Mouse (Mus musculus): ENCODE measurements around the gene Uvrag. TPM values are rescaled to one million over a fixed set of nuclear protein-coding genes. Genes with fewer than 3 reads are reported as not detected.

The Uvrag gene
- polyA plus RNA-seq, 1 experiment from 2014 or later, result 14.8 TPM

DNA sequence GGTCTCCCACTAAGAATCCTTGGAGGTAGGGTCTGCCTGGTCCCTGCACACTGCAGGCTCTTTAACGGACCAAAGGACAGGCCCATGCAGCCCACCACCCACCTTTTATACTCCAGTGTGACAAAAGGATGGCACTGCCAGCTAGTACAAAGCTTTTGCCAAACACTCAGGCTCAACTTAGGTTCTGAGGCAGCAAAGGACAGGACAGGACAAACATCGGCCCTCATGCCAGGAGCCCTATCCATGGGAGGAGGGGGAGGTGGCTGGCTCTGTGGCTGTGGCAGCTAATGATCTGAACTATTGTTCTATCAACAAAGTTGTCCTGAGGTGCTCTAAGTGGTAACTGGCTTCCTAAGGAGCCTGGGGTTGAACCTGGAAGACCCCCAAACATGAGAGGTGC, 18.5 kb upstream of the Uvrag start:
- no peaks in the 10 kb centered on the region for H3K9me3 ChIP-seq (replicated peaks; ENCODE audit: control insufficient read depth, low read length)
- no peak for ATAC-seq (ENCODE audit: insufficient read depth, low FRiP score)
- H3K4me2 ChIP-seq (ENCODE audit: low read depth, low read length), result no peak overlapping the region
- WGBS, result 86% methylated on average over 2 of the region's 2 CpGs
- no peak overlapping the region for H3K27ac ChIP-seq (ENCODE audit: low read length)
- no peak overlapping the region for H3K9ac ChIP-seq (ENCODE audit: low read length)
- no peak overlapping the region for H3K4me3 ChIP-seq (replicated peaks; ENCODE audit: low read length)
- no peaks in the 10 kb centered on the region for H3K36me3 ChIP-seq (ENCODE audit: control insufficient read depth, insufficient read depth, low read length)
- peaks cover 36% of the 10 kb centered on the region for H3K4me1 ChIP-seq (ENCODE audit: control insufficient read depth, insufficient read depth, low read length)
- no peaks in the 10 kb centered on the region for H3K27me3 ChIP-seq (ENCODE audit: control insufficient read depth, insufficient read depth, low read length)

DNA sequence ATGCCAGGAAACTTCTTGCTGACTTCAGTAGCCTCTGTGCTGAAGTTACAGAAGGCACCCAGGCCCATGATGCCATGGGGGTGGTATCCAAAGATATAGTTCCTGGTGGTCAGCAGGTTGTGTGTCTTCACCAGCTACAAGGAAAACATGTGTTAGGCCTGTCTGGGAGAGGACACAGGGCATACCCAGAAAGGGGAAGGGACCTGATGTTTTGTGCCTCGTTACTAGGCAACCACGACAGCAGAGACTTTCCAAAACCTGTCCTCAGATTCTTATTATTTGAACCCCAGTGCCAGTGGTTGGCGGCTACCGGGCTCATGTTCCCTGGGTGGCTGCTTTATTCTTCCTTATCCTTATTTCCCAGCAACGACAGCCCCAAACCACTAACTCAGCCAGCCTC, 18.0 kb upstream of the Uvrag start:
- Histone ChIP-seq H3K4me3 (replicated peaks; ENCODE audit: low read length) (no peak overlapping the region), H3K27ac (ENCODE audit: low read length) (no peak overlapping the region), H3K9ac (ENCODE audit: low read length) (no peak overlapping the region), H3K36me3 (ENCODE audit: control insufficient read depth, insufficient read depth, low read length) (no peaks in the 10 kb centered on the region), H3K4me2 (ENCODE audit: low read depth, low read length) (no peak overlapping the region), H3K4me1 (ENCODE audit: control insufficient read depth, insufficient read depth, low read length) (peaks cover 36% of the 10 kb centered on the region), H3K9me3 (replicated peaks; ENCODE audit: control insufficient read depth, low read length) (no peaks in the 10 kb centered on the region), H3K27me3 (ENCODE audit: control insufficient read depth, insufficient read depth, low read length) (no peaks in the 10 kb centered on the region)
- no peak for ATAC-seq (ENCODE audit: insufficient read depth, low FRiP score)
- WGBS, result 73% methylated on average over 5 of the region's 5 CpGs

DNA sequence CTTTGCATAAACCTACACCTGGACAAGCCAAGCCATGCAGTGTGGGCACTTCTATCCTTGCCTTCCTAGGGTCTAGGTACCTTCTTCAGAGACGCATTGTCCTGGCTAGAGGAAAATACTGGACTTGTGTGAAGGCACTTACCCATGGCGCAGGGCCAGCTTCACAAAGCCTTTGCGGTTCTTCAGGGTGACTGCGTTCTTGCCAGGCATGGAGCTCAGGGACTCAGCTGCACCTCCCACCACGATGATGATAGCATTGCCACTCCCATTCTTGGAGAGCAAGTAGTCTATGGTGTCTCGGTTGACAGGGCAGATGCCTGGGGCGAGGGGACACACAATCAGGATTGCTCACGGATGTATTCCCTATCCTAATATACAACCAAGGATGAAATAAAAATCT, 17.1 kb upstream of the Uvrag start:
- WGBS, result 85% methylated on average over 8 of the region's 8 CpGs
- Histone ChIP-seq H3K4me2 (ENCODE audit: low read depth, low read length) (no peak overlapping the region), H3K27me3 (ENCODE audit: control insufficient read depth, insufficient read depth, low read length) (no peaks in the 10 kb centered on the region), H3K4me3 (replicated peaks; ENCODE audit: low read length) (no peak overlapping the region), H3K36me3 (ENCODE audit: control insufficient read depth, insufficient read depth, low read length) (no peaks in the 10 kb centered on the region), H3K9me3 (replicated peaks; ENCODE audit: control insufficient read depth, low read length) (no peaks in the 10 kb centered on the region), H3K27ac (ENCODE audit: low read length) (no peak overlapping the region), H3K9ac (ENCODE audit: low read length) (no peak overlapping the region), H3K4me1 (ENCODE audit: control insufficient read depth, insufficient read depth, low read length) (peaks cover 28% of the 10 kb centered on the region)
- ATAC-seq (ENCODE audit: insufficient read depth, low FRiP score), result no peak

DNA sequence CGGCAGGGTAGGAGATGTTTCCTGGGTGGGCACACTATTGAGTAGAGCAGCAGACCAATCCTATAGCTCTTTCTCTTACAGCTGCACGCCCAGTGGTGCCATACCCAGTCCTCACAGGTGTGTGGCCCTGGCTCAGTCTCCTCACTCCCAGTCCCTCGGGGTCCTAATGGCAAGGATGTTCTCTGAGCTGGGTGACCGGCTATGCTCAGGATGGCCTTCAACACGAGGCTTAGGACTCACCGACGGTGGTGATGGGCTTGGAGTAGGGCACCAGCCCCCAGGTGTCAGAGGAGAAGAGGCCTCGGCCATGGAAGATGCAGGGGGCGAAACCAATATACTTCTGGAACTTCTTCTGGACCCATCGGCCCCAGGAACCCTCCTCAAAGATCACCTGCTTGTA, 15.8 kb upstream of the Uvrag start:
- Histone ChIP-seq H3K9me3 (replicated peaks; ENCODE audit: control insufficient read depth, low read length) (no peaks in the 10 kb centered on the region), H3K4me3 (replicated peaks; ENCODE audit: low read length) (no peak overlapping the region), H3K27ac (ENCODE audit: low read length) (no peak overlapping the region), H3K36me3 (ENCODE audit: control insufficient read depth, insufficient read depth, low read length) (no peaks in the 10 kb centered on the region), H3K4me2 (ENCODE audit: low read depth, low read length) (no peak overlapping the region), H3K27me3 (ENCODE audit: control insufficient read depth, insufficient read depth, low read length) (no peaks in the 10 kb centered on the region), H3K9ac (ENCODE audit: low read length) (no peak overlapping the region), H3K4me1 (ENCODE audit: control insufficient read depth, insufficient read depth, low read length) (peaks cover 22% of the 10 kb centered on the region)
- 84% methylated on average over 10 of the region's 10 CpGs for WGBS
- no peak for ATAC-seq (ENCODE audit: insufficient read depth, low FRiP score)

DNA sequence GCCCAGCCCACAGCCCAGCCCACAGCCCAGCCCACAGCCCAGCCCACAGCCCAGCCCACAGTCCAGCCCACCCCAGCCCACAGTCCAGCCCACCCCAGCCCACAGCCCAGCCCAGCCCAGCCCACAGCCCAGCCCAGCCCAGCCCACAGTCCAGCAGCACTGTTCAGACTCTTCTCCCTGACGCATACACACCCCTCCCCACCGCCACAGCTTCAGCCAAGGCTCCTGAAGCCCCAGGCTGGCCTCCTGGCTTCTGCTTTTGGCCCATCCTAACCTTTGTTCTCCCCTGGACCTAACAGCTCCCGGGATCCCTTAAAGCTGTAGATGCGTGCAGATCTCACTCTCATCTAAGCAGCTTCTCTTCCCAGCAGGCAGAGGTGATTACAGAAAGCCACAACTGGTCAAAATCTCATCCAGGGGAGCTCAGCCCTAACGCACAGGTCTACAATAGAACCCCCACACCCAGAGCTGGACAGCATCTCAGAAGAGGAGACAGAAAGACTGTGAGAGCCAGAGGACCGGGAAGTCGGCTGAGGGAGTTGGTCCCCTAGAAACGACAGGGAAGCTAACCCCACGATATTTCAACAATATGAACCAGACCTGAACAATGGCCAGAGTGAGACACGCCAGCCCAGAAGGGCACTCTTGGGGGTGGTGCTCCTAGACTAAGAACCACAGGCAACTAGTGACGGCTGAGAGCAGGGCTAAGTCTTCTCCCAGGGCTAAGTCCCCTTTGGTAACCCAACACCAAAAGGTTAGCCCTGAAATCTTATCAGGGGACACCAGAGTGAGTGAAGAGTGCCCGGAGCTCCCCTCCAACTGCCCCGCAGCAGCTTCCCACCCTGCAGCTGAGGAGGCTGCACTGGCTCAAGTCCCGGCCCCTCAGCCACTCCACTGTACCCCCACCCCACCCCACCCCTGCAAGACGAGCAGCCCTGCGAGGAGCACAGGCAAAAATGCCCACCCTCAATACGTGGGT, 14.7 kb upstream of the Uvrag start:
- Histone ChIP-seq H3K36me3 (ENCODE audit: control insufficient read depth, insufficient read depth, low read length) (no peaks in the 10 kb centered on the region), H3K9ac (ENCODE audit: low read length) (peak overlapping the region; percentile 59), H3K4me3 (replicated peaks; ENCODE audit: low read length) (peak overlapping the region; percentile 23), H3K4me2 (ENCODE audit: low read depth, low read length) (peak overlapping the region; percentile 53), H3K27ac (ENCODE audit: low read length) (peak overlapping the region; percentile 72), H3K4me1 (ENCODE audit: control insufficient read depth, insufficient read depth, low read length) (peaks cover 15% of the 10 kb centered on the region), H3K9me3 (replicated peaks; ENCODE audit: control insufficient read depth, low read length) (no peaks in the 10 kb centered on the region), H3K27me3 (ENCODE audit: control insufficient read depth, insufficient read depth, low read length) (no peaks in the 10 kb centered on the region)
- 11% methylated on average over 17 of the region's 17 CpGs for WGBS
- peak; percentile 79 for ATAC-seq (ENCODE audit: insufficient read depth, low FRiP score)

DNA sequence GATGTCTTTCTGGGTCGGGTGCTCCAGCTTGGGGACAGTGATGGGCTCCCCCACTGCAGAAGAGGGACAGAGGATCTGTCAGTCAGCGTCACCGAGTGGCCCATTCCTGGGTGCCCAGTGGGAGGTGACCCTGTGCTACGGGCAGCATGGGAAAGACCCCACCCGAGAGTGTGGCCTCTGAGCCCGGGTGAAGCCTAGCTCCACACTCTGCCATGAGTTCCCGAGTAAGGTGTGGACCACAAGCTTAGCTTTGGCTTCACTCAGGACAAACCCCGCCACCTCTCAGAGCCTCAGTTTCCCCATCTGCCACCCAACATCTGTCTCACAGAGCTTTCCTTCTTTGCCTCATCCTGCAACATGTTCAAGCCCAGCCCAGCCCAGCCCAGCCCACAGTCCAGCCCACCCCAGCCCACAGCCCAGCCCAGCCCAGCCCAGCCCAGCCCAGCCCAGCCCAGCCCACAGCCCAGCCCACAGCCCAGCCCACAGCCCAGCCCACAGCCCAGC, 13.8 kb upstream of the Uvrag start:
- no peaks in the 10 kb centered on the region for H3K36me3 ChIP-seq (ENCODE audit: control insufficient read depth, insufficient read depth, low read length)
- WGBS, result 45% methylated on average over 8 of the region's 8 CpGs

DNA sequence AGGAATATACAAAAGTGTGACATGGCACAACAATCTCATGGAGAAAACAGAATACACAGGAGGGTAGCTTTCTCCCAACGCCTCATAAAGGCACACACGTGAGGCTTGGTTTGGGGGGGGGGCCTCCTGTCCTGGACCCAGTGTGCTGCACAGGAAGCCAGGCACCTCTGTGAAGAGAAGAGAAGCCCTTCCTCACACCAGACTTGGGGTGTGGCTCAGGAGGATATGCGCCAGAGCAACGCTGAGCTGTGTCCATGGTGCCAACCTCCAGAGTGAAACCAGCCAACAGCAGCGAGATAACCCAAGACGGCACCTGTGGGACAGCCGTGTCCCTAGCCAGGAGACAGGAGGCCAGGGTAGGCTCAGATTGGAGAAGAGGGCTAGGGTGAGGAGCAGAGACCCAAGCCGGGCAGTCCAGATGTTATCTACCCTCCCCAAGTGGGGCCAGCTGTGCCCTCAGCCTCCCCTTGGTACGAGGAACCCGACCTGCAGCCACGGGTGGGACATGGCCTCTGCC, 12.8 kb upstream of the Uvrag start:
- H3K4me2 ChIP-seq (ENCODE audit: low read depth, low read length), result no peak overlapping the region
- H3K27ac ChIP-seq (ENCODE audit: low read length), result no peak overlapping the region
- H3K9ac ChIP-seq (ENCODE audit: low read length), result no peak overlapping the region
- no peaks in the 10 kb centered on the region for H3K36me3 ChIP-seq (ENCODE audit: control insufficient read depth, insufficient read depth, low read length)
- no peak overlapping the region for H3K4me3 ChIP-seq (replicated peaks; ENCODE audit: low read length)
- no peaks in the 10 kb centered on the region for H3K27me3 ChIP-seq (ENCODE audit: control insufficient read depth, insufficient read depth, low read length)
- 80% methylated on average over 11 of the region's 11 CpGs for WGBS
- ATAC-seq (ENCODE audit: insufficient read depth, low FRiP score), result no peak
- H3K9me3 ChIP-seq (replicated peaks; ENCODE audit: control insufficient read depth, low read length), result no peaks in the 10 kb centered on the region
- H3K4me1 ChIP-seq (ENCODE audit: control insufficient read depth, insufficient read depth, low read length), result peaks cover 15% of the 10 kb centered on the region

More for the DNA sequence above, 13.8 kb upstream of the Uvrag start:
- peak; percentile 21; the same call in 1 of the 2 replicates for ATAC-seq (ENCODE audit: insufficient read depth, low FRiP score)
- Histone ChIP-seq H3K4me3 (replicated peaks; ENCODE audit: low read length) (no peak overlapping the region), H3K9ac (ENCODE audit: low read length) (no peak overlapping the region), H3K4me1 (ENCODE audit: control insufficient read depth, insufficient read depth, low read length) (peaks cover 15% of the 10 kb centered on the region), H3K27ac (ENCODE audit: low read length) (no peak overlapping the region), H3K4me2 (ENCODE audit: low read depth, low read length) (no peak overlapping the region), H3K9me3 (replicated peaks; ENCODE audit: control insufficient read depth, low read length) (no peaks in the 10 kb centered on the region), H3K27me3 (ENCODE audit: control insufficient read depth, insufficient read depth, low read length) (no peaks in the 10 kb centered on the region)

DNA sequence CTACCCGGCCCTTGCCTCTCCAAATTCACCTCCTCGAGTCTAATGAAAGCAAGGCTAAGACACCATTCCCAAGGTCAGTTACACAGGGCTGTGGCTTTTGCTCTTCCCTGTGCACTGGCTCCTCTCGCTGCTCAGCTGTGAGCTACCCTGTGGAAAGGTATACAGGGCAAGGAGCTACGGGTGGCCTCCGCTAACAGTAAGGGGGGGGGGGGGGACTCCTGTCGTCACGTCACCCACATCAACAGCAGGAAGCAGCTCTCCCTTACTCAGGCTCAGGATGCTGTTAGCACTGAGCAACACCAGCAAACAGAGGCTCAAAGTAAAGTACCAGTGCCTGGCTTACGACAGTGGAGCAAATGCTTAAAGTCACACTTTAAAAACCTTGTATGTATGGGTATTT, 11.8 kb upstream of the Uvrag start:
- no peak overlapping the region for H3K4me2 ChIP-seq (ENCODE audit: low read depth, low read length)
- WGBS, result 69% methylated on average over 8 of the region's 8 CpGs
- peaks cover 15% of the 10 kb centered on the region for H3K4me1 ChIP-seq (ENCODE audit: control insufficient read depth, insufficient read depth, low read length)
- H3K36me3 ChIP-seq (ENCODE audit: control insufficient read depth, insufficient read depth, low read length), result no peaks in the 10 kb centered on the region
- H3K27me3 ChIP-seq (ENCODE audit: control insufficient read depth, insufficient read depth, low read length), result no peaks in the 10 kb centered on the region
- no peak overlapping the region for H3K9ac ChIP-seq (ENCODE audit: low read length)
- H3K27ac ChIP-seq (ENCODE audit: low read length), result no peak overlapping the region
- H3K9me3 ChIP-seq (replicated peaks; ENCODE audit: control insufficient read depth, low read length), result no peaks in the 10 kb centered on the region
- no peak overlapping the region for H3K4me3 ChIP-seq (replicated peaks; ENCODE audit: low read length)
- ATAC-seq (ENCODE audit: insufficient read depth, low FRiP score), result no peak

DNA sequence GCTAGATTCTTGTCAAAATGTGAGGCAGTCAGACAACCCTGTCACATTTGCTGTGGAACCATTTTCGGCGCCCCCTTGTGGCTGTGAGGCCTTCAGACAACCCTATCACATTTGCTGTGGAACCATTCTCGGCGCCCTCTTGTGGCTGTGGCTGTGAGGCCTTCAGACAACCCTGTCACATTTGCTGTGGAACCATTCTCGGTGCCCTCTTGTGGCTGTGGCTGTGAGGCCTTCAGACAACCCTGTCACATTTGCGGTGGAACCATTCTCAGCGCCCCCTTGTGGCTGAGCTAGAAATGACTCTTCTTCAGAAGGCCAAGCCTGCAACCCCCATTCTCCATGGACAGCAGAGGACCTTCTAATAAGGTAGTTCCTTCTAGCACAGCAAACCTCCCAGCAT, 10.4 kb upstream of the Uvrag start:
- WGBS, result 5% methylated on average over 7 of the region's 7 CpGs
- H3K4me2 ChIP-seq (ENCODE audit: low read depth, low read length), result no peak overlapping the region
- H3K27me3 ChIP-seq (ENCODE audit: control insufficient read depth, insufficient read depth, low read length), result no peaks in the 10 kb centered on the region
- H3K9ac ChIP-seq (ENCODE audit: low read length), result no peak overlapping the region
- H3K9me3 ChIP-seq (replicated peaks; ENCODE audit: control insufficient read depth, low read length), result no peaks in the 10 kb centered on the region
- H3K27ac ChIP-seq (ENCODE audit: low read length), result no peak overlapping the region
- no peak overlapping the region for H3K4me3 ChIP-seq (replicated peaks; ENCODE audit: low read length)
- peaks cover 13% of the 10 kb centered on the region for H3K4me1 ChIP-seq (ENCODE audit: control insufficient read depth, insufficient read depth, low read length)
- ATAC-seq (ENCODE audit: insufficient read depth, low FRiP score), result peak; percentile 72
- H3K36me3 ChIP-seq (ENCODE audit: control insufficient read depth, insufficient read depth, low read length), result no peaks in the 10 kb centered on the region
